Mouse (Mus musculus): ENCODE data around the gene Triobp. TPM values are rescaled to one million over a fixed set of nuclear protein-coding genes. Genes with fewer than 3 reads are reported as not detected.

The Triobp gene
- total and polyA plus RNA-seq, 3 experiments, result 22.0 to 30.9 (median 24.4) TPM

DNA sequence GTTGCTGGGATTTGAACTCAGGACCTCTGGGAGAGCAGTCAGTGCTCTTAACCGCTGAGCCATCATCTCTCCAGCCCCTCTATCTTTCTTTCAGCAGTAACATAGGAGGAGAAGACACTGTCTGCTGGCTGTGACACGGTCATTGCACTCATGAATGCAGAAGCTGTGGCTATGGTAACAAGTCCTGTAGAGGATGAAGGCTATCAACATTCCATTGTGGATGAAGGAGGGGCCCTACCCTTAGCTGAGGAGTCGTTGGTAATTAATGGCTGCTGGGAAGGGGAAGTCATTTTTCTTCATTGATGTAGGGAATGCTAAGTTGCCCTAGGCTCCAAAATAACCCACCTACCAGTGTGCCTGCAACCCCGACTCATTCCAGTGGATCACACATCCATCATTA lies 70.7 kb downstream of the Triobp start:
- no peak overlapping the region for H3K4me3 ChIP-seq
- no peak for DNase-seq
- H3K36me3 ChIP-seq (ENCODE audit: control insufficient read depth, insufficient read depth, low read length), result no peaks in the 10 kb centered on the region
- no peaks in the 10 kb centered on the region for H3K27me3 ChIP-seq (ENCODE audit: control insufficient read depth, insufficient read depth, low read length)
- WGBS, result 53% methylated on average over 4 of the region's 4 CpGs
- no peak overlapping the region for H3K27ac ChIP-seq
- TF ChIP-seq POLR2A (IDR thresholded peaks at IDR 0.05; ENCODE audit: insufficient read depth, low read depth, low read length) (no peak), CTCF (IDR thresholded peaks at IDR 0.05) (no peak), EP300 (IDR thresholded peaks at IDR 0.05; ENCODE audit: insufficient read depth, low read depth, low read length) (no peak)
- no peaks in the 10 kb centered on the region for H3K4me1 ChIP-seq (ENCODE audit: control insufficient read depth, insufficient read depth, low read length)
- H3K79me2 ChIP-seq (replicated peaks; ENCODE audit: control insufficient read depth, insufficient read depth, low read length), result no peaks in the 10 kb centered on the region
- no peak overlapping the region for H3K9ac ChIP-seq (ENCODE audit: low read depth, low read length)
- intact Hi-C loops (cut with DNase I), result no loop called here

- intact Hi-C loops (cut with DNase I), result no loop called here
- no peak for DNase-seq
- Histone ChIP-seq H3K27ac (no peak overlapping the region), H3K36me3 (ENCODE audit: control insufficient read depth, insufficient read depth, low read length) (no peaks in the 10 kb centered on the region), H3K9ac (ENCODE audit: low read depth, low read length) (no peak overlapping the region), H3K4me3 (no peak overlapping the region), H3K4me1 (ENCODE audit: control insufficient read depth, insufficient read depth, low read length) (no peaks in the 10 kb centered on the region), H3K27me3 (ENCODE audit: control insufficient read depth, insufficient read depth, low read length) (no peaks in the 10 kb centered on the region), H3K79me2 (replicated peaks; ENCODE audit: control insufficient read depth, insufficient read depth, low read length) (no peaks in the 10 kb centered on the region)
- TF ChIP-seq EP300 (IDR thresholded peaks at IDR 0.05; ENCODE audit: insufficient read depth, low read depth, low read length) (no peak), CTCF (IDR thresholded peaks at IDR 0.05) (no peak), POLR2A (IDR thresholded peaks at IDR 0.05; ENCODE audit: insufficient read depth, low read depth, low read length) (no peak)
- 65% methylated on average over 3 of the region's 3 CpGs for WGBS
Observed at GRCm38 (mm10) chr15:79018886-79019285, 71.4 kb downstream of the Triobp start.

DNA sequence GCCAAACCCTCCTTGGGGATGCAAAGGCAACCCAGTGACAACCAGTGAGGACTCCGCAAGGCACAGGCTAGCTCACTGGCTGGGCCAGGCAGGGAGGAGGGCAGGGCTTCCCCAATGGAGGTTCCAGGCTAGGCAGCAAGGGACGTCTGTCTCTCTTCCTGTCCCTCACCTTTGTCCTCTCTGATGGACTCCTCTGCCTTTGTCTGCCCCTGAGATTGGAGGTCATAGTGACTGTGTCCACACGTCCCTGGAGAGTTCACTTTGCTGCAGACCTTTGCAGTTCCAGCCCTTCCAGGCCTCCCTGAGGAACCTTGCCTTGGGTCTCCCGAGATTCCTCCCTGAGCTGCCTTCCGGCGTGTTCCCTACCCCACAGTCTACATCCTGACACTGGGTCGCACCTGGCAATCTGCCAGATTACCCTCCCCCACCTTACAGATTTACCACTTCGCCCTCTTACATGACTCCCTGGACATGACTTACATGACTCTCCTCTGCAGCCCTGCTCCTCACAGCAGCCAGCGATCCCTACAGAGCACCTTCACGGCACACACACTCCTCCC lies 75.2 kb downstream of the Triobp start:
- no peaks in the 10 kb centered on the region for H3K79me2 ChIP-seq (replicated peaks; ENCODE audit: control insufficient read depth, insufficient read depth, low read length)
- no peak overlapping the region for H3K27ac ChIP-seq
- TF ChIP-seq POLR2A (IDR thresholded peaks at IDR 0.05; ENCODE audit: insufficient read depth, low read depth, low read length) (no peak), EP300 (IDR thresholded peaks at IDR 0.05; ENCODE audit: insufficient read depth, low read depth, low read length) (no peak), CTCF (IDR thresholded peaks at IDR 0.05) (no peak)
- intact Hi-C loops (cut with DNase I), result no loop called here
- 45% methylated on average over 10 of the region's 10 CpGs for WGBS
- no peaks in the 10 kb centered on the region for H3K36me3 ChIP-seq (ENCODE audit: control insufficient read depth, insufficient read depth, low read length)
- DNase-seq, result no peak
- no peak overlapping the region for H3K4me3 ChIP-seq
- H3K9ac ChIP-seq (ENCODE audit: low read depth, low read length), result no peak overlapping the region
- H3K27me3 ChIP-seq (ENCODE audit: control insufficient read depth, insufficient read depth, low read length), result no peaks in the 10 kb centered on the region
- H3K4me1 ChIP-seq (ENCODE audit: control insufficient read depth, insufficient read depth, low read length), result peaks cover 1% of the 10 kb centered on the region

DNA sequence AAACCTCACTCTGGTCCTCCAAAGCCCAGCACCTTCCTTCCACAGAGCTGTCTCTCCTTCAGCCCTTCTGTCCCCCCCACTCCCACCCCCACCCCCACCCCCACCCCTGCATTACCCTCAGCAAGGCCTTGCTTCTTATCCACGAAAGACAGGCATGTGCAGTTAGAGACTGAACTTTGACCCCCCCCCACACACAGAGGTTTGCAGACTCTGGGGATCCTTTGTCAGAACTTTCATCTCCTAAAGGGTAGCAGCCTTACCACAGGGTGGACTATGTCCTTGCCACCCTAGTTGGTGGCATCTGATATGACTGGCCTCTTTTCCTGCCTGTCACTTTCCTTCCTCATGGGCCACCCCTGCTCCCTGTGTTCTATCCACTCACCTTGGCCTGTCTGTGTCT lies 75.8 kb downstream of the Triobp start:
- H3K4me3 ChIP-seq, result no peak overlapping the region
- no peaks in the 10 kb centered on the region for H3K27me3 ChIP-seq (ENCODE audit: control insufficient read depth, insufficient read depth, low read length)
- no peak for DNase-seq
- no peaks in the 10 kb centered on the region for H3K79me2 ChIP-seq (replicated peaks; ENCODE audit: control insufficient read depth, insufficient read depth, low read length)
- no peaks in the 10 kb centered on the region for H3K36me3 ChIP-seq (ENCODE audit: control insufficient read depth, insufficient read depth, low read length)
- no peak overlapping the region for H3K27ac ChIP-seq
- intact Hi-C loops (cut with DNase I), result no loop called here
- 69% methylated on average over 1 of the region's 1 CpGs for WGBS
- H3K9ac ChIP-seq (ENCODE audit: low read depth, low read length), result no peak overlapping the region
- peaks cover 1% of the 10 kb centered on the region for H3K4me1 ChIP-seq (ENCODE audit: control insufficient read depth, insufficient read depth, low read length)
- no peak for TF ChIP-seq POLR2A (IDR thresholded peaks at IDR 0.05; ENCODE audit: insufficient read depth, low read depth, low read length)
- no peak for TF ChIP-seq EP300 (IDR thresholded peaks at IDR 0.05; ENCODE audit: insufficient read depth, low read depth, low read length)
- TF ChIP-seq CTCF (IDR thresholded peaks at IDR 0.05), result no peak

GRCm38 (mm10) chr15:79025687-79026308 lies 78.3 kb downstream of the Triobp start:
- no peak for DNase-seq
- intact Hi-C loops (cut with DNase I), result loop anchor here (2.0 to 5.0 kb wide), 2 partner anchors 41 to 113 kb away; partner anchors contain the start of gene Pdxp
- Histone ChIP-seq H3K79me2 (replicated peaks; ENCODE audit: control insufficient read depth, insufficient read depth, low read length) (no peaks in the 10 kb centered on the region), H3K9ac (ENCODE audit: low read depth, low read length) (peak overlapping the region; percentile 41; the same call in 1 of the 2 replicates), H3K4me1 (ENCODE audit: control insufficient read depth, insufficient read depth, low read length) (peaks cover 1% of the 10 kb centered on the region), H3K4me3 (peak overlapping the region; percentile 17), H3K27ac (no peak overlapping the region; the same call in 1 of the 2 replicates), H3K27me3 (ENCODE audit: control insufficient read depth, insufficient read depth, low read length) (no peaks in the 10 kb centered on the region), H3K36me3 (ENCODE audit: control insufficient read depth, insufficient read depth, low read length) (no peaks in the 10 kb centered on the region)
- TF ChIP-seq POLR2A (IDR thresholded peaks at IDR 0.05; ENCODE audit: insufficient read depth, low read depth, low read length) (no peak), CTCF (IDR thresholded peaks at IDR 0.05) (no peak), EP300 (IDR thresholded peaks at IDR 0.05; ENCODE audit: insufficient read depth, low read depth, low read length) (no peak)
- 21% methylated on average over 18 of the region's 18 CpGs for WGBS
